Mouse (Mus musculus): ENCODE results near the gene Tagap1.
"Not testable (repeated sequence)": the region's sequence is repeated elsewhere in the genome, so short reads cannot be mapped to it uniquely, and the experiment has no call there.

DNA sequence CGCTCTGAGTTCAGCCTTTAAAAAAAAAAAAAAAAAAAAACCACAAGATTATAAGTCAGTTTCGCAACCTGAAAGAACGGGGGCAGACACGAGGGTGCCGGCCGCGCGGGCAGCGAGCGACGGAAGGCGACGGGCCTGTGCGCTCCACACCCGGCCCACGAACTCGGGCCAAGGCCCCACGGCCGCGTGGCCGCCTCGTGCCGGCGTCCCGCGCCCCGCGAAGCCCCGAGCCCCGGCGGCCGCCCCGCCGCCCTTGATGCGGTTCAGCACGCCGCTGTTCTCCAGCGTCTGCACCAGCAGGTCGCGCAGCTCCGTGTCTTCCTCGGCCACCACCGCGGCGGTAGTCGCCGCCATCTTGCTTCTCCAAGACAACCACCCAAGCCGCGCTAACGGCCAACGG, at the start of gene Tagap1:
- TF ChIP-seq CTCF (IDR thresholded peaks at IDR 0.05; ENCODE audit: control insufficient read depth, insufficient read depth, insufficient read length); USF1 (IDR thresholded peaks at IDR 0.05; ENCODE audit: low read depth); MAX (IDR thresholded peaks at IDR 0.05); MYOD1 (IDR thresholded peaks at IDR 0.05; ENCODE audit: control insufficient read depth, insufficient read length, low read depth); FOSL1 (IDR thresholded peaks at IDR 0.05; ENCODE audit: insufficient read depth, low read length, poor library complexity, severe bottlenecking); MYOG (IDR thresholded peaks at IDR 0.05; ENCODE audit: control insufficient read depth, extremely low read depth, insufficient read length): not testable (repeated sequence)

Measured in C2C12 (cell line).